Mouse (Mus musculus): Measurements from ENCODE around the gene Tle3.

- TF ChIP-seq CTCF (IDR thresholded peaks at IDR 0.05; ENCODE audit: control insufficient read depth, insufficient read depth, insufficient read length): no peak
- TF ChIP-seq MAX (IDR thresholded peaks at IDR 0.05): no peak
- no peak for TF ChIP-seq USF1 (IDR thresholded peaks at IDR 0.05; ENCODE audit: low read depth)
- TF ChIP-seq MYOG (IDR thresholded peaks at IDR 0.05; ENCODE audit: control insufficient read depth, extremely low read depth, insufficient read length): no peak
- no peak for TF ChIP-seq MYOD1 (IDR thresholded peaks at IDR 0.05; ENCODE audit: control insufficient read depth, insufficient read length, low read depth)
- no peak for TF ChIP-seq CEBPB (IDR thresholded peaks at IDR 0.05; ENCODE audit: low read depth)
- no peak for TF ChIP-seq FOSL1 (IDR thresholded peaks at IDR 0.05; ENCODE audit: insufficient read depth, low read length, poor library complexity, severe bottlenecking)
These were observed 29.9 kb upstream of the Tle3 start for GRCm38 (mm10) chr9:61342297-61342696.
